Mouse (Mus musculus): ENCODE measurements around the gene Itch. TPM values are rescaled to one million over a fixed set of nuclear protein-coding genes. Genes with fewer than 3 reads are reported as not detected.

The Itch gene
- polyA plus RNA-seq, 1 experiment from 2014 or later: 69.2 TPM

DNA sequence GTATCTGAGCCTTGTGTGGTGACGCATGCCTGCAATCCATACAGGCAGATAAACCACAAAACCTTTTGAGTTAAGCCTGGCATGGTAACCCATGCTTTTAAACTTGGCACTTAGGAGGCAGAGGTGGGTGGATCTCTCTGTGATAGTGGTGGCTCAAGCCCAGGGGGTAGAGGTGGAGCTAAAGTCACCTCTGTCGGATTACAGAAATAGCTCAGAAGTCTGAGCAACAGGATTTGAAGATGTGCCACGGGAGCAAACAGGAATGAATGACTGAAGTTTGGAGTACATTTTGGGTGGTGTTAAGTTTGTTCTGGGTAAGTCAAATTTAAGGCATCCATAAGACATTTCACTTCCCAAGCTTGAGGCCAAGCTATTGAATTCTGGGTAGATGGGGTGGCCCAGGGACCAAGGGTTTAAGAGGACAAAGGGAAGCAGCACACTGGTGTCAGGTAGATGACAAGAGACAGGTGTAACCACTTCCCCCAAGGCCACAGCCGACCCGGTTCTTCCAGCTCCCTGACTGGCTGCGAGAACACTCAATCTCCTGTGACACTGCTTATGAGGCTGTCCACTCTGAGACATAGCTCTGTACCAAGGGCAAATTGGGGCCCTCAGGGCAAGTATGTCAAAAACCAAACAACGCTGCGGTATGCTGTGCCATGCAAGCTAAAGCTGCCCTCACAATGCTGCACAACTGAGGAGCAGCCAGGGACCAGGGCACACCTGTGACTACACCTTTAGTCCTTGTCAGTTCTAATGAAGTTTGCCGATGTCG, 139.3 kb downstream of the Itch start:
- Histone ChIP-seq H3K36me3 (replicated peaks) (0 out of 2 replicates have a peak, but pooled peaks cover under 1% of the 10 kb centered on the region), H3K9me3 (no peaks in the 10 kb centered on the region), H3K9ac (no peak overlapping the region), H3K27ac (no peak overlapping the region), H3K4me1 (peaks cover 8% of the 10 kb centered on the region), H3K4me2 (no peak overlapping the region), H3K4me3 (replicated peaks) (no peak overlapping the region), H3K27me3 (no peaks in the 10 kb centered on the region)
- ATAC-seq (ENCODE audit: low FRiP score): no peak
- WGBS: 77% methylated on average over 10 of the region's 10 CpGs

- H3K4me1 ChIP-seq: peaks cover 11% of the 10 kb centered on the region
- peaks cover 9% of the 10 kb centered on the region; the same call in 1 of the 2 replicates for H3K36me3 ChIP-seq (replicated peaks)
- H3K27ac ChIP-seq: no peak overlapping the region
- no peak overlapping the region for H3K9ac ChIP-seq
- no peaks in the 10 kb centered on the region for H3K27me3 ChIP-seq
- no peak for ATAC-seq (ENCODE audit: low FRiP score)
- H3K4me2 ChIP-seq: no peak overlapping the region
- H3K9me3 ChIP-seq: no peaks in the 10 kb centered on the region
- 91% methylated on average over 8 of the region's 8 CpGs for WGBS
- no peak overlapping the region for H3K4me3 ChIP-seq (replicated peaks)
Observed at GRCm38 (mm10) chr2:155273603-155274002, 140.3 kb downstream of the Itch start.

DNA sequence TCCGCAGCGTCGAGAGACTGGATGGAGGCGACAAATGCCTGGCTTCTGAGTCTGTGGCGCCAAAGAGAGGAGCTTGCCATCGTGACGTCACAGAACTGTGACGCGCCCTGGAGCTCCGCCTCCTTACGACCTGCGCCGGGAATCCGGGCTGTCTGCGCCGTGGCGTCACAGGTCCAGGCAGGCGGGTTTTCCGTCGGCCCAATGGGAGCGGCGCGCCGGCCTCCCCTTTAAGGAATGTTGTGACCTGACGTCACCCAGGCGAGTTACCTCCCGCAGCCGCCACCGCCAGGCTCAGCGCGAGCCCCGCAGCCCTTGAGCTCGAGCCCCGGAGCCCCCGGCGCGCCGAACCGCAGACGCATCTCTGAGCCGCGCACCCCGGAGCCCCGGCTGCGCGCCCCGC, 142.9 kb downstream of the Itch start, which contains the start of gene Map1lc3a:
TSS of gene Map1lc3a (plus strand) at position 103 of the 400 bp plus-strand sequence.
- no peaks in the 10 kb centered on the region for H3K9me3 ChIP-seq
- H3K27me3 ChIP-seq: no peaks in the 10 kb centered on the region
- peaks cover 11% of the 10 kb centered on the region for H3K4me1 ChIP-seq
- H3K36me3 ChIP-seq (replicated peaks): peaks cover 21% of the 10 kb centered on the region
- peak within 1 kb of the TSS; percentile 81 for H3K9ac ChIP-seq
- peak within 1 kb of the TSS; percentile 73 for H3K4me2 ChIP-seq
- peak; percentile 94 for ATAC-seq (ENCODE audit: low FRiP score)
- WGBS: under 1% methylated on average over 47 of the region's 47 CpGs
- H3K4me3 ChIP-seq (replicated peaks): peak within 1 kb of the TSS; percentile 77
- peak within 1 kb of the TSS; percentile 74 for H3K27ac ChIP-seq

Other genes with a start within 250 kb of the Itch start
- gene Eif2s2, start 240.6 kb upstream of the Itch start, polyA plus RNA-seq (2016; fragmentation: Nextera tagmentation; extraction: Ambion mirVana): 113 TPM in 2 replicates
- 0.50 and 0.77 TPM in 2 replicates for gene Gm14226, start 115.2 kb upstream of the Itch start, polyA plus RNA-seq (2016; fragmentation: Nextera tagmentation; extraction: Ambion mirVana)
- 61.2 and 62.6 TPM in 2 replicates for gene Ahcy, start 59.0 kb upstream of the Itch start, polyA plus RNA-seq (2016; fragmentation: Nextera tagmentation; extraction: Ambion mirVana)
- 447 and 470 TPM in 2 replicates for gene Dynlrb1, start 103.0 kb downstream of the Itch start, polyA plus RNA-seq (2016; fragmentation: Nextera tagmentation; extraction: Ambion mirVana)
- gene Map1lc3a, start 142.8 kb downstream of the Itch start, polyA plus RNA-seq (2016; fragmentation: Nextera tagmentation; extraction: Ambion mirVana): 140 and 158 TPM in 2 replicates
- gene Pigu, start 223.9 kb downstream of the Itch start, polyA plus RNA-seq (2016; fragmentation: Nextera tagmentation; extraction: Ambion mirVana): 46.9 and 47.6 TPM in 2 replicates
- 79.5 and 95.0 TPM in 2 replicates for gene Trp53inp2, start 247.6 kb downstream of the Itch start, polyA plus RNA-seq (2016; fragmentation: Nextera tagmentation; extraction: Ambion mirVana)

All from forebrain, embryonic 12.5 days (tissue).